Mouse (Mus musculus) embryonic fibroblast, embryonic 13.5 days (primary cell): ENCODE measurements around the gene Lrrc49. TPM values are rescaled to one million over a fixed set of nuclear protein-coding genes. Genes with fewer than 3 reads are reported as not detected.

Experiments
- H3K27ac ChIP-seq: 2 replicates; pipeline ENCODE4 v1.5.1; 2012; ENCODE audit warnings: low read length, control low read depth, inconsistent platforms; ENCODE audit not compliant: insufficient read depth
- H3K4me1 ChIP-seq: 2 replicates; pipeline ENCODE4 v1.6.1; 2011; ENCODE audit warnings: low read length; ENCODE audit not compliant: control insufficient read depth, insufficient read depth
- H3K4me3 ChIP-seq: 2 replicates; pipeline ENCODE4 v1.5.1; 2011; ENCODE audit warnings: mild to moderate bottlenecking, control low read depth, low read length; ENCODE audit not compliant: insufficient read depth
- CTCF ChIP-seq: IDR thresholded peaks from 2 replicates; pipeline ENCODE4 v1.5.1; 2011; ENCODE audit warnings: mild to moderate bottlenecking, control low read depth, low read length, moderate library complexity, borderline replicate concordance; ENCODE audit not compliant: insufficient read depth
- POLR2A ChIP-seq: IDR thresholded peaks from 2 replicates; pipeline ENCODE4 v1.6.1; 2011; ENCODE audit warnings: low read depth, mild to moderate bottlenecking, control low read depth, low read length, moderate library complexity
- polyA plus RNA-seq: library from polyadenylated mRNA; stranded (reverse); fragments of >200 nt; gene quantifications from 2 replicates; pipeline ENCODE4 v1.2.4, GENCODE M21; 2011; ENCODE audit warnings: low read depth; ENCODE audit not compliant: missing spikeins, insufficient read length

The Lrrc49 gene
- polyA plus RNA-seq, 1 experiment: 16.6 TPM

DNA sequence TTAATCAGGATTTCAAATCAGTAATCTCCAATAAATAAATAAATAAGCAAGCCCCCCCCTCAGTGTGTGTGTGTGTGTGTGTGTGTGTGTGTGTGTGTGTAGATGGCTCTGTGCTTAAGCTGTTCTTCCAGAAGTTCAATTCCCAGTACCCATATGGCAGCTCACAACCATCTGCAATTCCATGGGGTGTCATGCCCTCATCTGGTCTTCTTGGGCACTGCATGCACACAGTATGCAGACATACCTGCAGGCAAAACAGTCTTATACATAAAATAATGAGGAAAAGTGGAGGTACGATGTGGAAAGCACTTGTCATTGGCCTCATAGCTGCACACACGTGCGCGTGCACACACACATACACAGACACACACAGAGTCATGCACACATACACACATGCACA lies 136.7 kb downstream of the Lrrc49 start:
- Histone ChIP-seq H3K27ac (no peak overlapping the region), H3K4me3 (no peak overlapping the region), H3K4me1 (no peaks in the 10 kb centered on the region)
- TF ChIP-seq POLR2A (no peak), CTCF (peak; percentile 34; the same call in 1 of the 2 replicates)

DNA sequence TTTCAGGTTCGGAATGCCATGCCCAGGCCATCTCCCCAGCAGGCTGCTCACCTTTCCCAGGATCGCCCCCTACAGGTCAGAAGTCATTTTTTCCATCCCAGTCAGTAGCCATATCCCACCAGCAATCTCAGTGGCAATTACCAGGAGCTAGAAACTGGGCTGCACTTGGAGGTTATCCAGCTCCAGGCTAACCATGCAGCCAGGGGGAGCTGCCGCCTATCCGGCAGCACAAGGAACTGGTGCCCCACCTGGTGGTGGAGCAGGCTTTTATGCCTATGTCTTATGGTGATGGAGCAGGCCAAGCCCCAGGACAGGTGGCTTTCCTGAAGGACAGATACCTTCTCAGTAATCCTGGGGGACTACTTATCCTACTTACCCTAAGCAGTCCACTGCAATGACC lies 139.8 kb downstream of the Lrrc49 start:
- Histone ChIP-seq H3K4me3 (no peak overlapping the region), H3K27ac (no peak overlapping the region)
- TF ChIP-seq POLR2A: no peak
- TF ChIP-seq CTCF: peak; percentile 54

DNA sequence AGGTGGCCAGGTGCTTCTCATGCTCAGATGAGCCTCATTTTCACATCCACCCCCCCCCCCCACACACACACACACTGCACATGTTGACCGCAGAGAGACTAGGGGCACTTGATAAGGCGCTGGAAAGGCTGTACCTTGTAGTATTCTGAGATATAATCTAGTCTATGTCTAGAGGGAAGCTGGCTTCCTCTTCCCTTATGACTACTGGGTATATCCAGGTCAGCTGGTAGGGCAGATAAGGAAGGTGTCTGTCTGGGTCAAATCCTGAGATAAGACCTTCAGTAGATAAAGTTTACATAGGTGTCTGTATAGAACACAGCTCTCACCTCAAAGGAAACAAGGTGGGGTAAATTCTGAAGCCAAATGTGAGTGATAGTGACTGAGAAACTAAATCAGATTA lies 141.8 kb downstream of the Lrrc49 start:
- no peak overlapping the region for H3K27ac ChIP-seq
- no peak overlapping the region for H3K4me3 ChIP-seq
- TF ChIP-seq CTCF: no peak
- TF ChIP-seq POLR2A: no peak
- H3K4me1 ChIP-seq: no peaks in the 10 kb centered on the region; the same call in 1 of the 2 replicates

More for the DNA sequence above, 139.8 kb downstream of the Lrrc49 start:
- no peaks in the 10 kb centered on the region; the same call in 1 of the 2 replicates for H3K4me1 ChIP-seq

DNA sequence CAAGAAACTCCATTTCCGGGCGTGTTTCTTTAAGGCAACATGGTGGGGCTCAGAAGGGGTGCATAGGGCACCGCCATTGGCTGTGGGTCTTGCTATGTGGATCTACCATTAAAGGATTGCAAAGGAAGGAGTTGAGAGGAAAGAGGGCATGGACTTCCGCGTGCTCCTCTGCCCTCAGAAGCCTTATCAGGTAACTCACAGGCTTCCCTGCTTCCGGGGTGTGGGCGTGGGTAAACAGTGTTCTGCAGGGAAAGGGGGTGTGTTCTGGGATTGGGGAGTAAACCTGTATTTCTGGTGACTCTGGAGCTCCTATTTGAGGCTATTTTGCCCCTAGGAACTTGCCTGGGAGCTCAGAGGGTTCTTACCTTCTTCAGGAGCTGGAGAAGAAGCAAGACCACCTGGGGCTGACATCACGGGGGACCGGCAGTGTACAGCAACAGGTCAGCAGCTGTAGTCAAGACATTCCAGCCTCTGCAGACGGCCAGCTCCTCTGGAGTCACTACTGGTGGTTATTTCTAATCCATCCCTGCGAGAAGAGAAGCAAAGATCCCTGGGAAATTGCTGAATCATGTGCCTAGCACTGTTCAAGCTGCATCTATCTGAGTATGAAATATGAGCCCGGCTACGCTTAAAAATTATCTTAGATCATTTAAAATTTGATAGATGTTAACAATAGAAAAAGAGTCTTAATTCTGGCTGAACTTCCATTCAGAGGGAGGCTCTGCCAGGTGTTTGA lies 142.4 kb downstream of the Lrrc49 start:
- H3K4me1 ChIP-seq: no peaks in the 10 kb centered on the region; the same call in 1 of the 2 replicates
- no peak overlapping the region for H3K27ac ChIP-seq
- TF ChIP-seq CTCF: no peak
- TF ChIP-seq POLR2A: no peak
- no peak overlapping the region for H3K4me3 ChIP-seq

DNA sequence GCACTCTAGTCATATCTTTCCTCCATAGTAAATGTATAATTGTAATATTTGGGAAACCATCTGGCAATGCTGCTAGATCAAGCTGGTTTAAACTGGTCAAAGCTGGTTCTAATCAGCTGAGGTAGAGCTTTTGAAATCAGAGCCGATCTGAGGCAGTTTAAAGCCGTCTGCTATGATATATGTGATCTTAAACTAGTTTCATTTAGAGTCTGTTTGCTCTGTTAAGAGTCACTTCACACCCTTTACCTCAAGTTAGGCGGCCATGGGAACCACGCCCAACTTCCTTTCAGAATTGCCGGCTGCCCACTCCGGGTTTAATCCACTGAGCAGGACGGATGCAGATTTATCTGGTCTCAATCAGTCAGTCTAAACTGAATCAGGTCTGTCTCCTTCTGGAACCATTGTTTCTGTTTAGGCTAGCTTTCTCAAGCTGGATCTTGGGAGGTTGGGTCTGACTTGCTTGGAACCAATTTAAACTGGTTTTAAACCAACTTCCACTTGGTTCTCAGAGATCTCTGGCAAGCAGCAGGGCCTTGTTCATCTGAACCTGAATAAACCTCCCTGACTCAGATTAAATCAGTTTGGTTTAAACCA lies 144.4 kb downstream of the Lrrc49 start:
- H3K4me3 ChIP-seq: no peak overlapping the region
- H3K27ac ChIP-seq: no peak overlapping the region; the same call in 1 of the 2 replicates
- H3K4me1 ChIP-seq: no peaks in the 10 kb centered on the region; the same call in 1 of the 2 replicates
- no peak for TF ChIP-seq POLR2A
- no peak for TF ChIP-seq CTCF

DNA sequence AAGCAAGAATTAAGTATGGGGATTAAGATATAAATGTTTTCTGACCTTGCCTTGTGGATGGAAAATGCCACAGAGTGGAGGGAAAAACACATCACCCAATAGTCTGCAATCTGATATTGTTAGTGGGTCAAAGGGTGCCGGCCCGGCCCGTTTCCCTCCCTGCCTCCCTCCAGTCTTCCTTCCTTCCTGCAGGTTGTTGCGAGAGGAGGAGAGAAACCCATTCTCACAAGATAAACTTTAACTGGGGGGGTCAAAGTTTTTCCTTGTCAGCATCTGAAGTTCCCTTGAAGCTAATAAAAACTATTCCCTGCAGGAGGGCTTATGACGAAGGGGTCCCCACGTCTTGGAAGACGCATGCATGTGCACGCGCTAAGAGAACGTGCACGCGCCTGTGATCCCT lies 157.6 kb downstream of the Lrrc49 start:
- Histone ChIP-seq H3K27ac (no peak overlapping the region), H3K4me1 (peaks cover 11% of the 10 kb centered on the region), H3K4me3 (no peak overlapping the region)
- TF ChIP-seq POLR2A: no peak
- TF ChIP-seq CTCF: no peak

DNA sequence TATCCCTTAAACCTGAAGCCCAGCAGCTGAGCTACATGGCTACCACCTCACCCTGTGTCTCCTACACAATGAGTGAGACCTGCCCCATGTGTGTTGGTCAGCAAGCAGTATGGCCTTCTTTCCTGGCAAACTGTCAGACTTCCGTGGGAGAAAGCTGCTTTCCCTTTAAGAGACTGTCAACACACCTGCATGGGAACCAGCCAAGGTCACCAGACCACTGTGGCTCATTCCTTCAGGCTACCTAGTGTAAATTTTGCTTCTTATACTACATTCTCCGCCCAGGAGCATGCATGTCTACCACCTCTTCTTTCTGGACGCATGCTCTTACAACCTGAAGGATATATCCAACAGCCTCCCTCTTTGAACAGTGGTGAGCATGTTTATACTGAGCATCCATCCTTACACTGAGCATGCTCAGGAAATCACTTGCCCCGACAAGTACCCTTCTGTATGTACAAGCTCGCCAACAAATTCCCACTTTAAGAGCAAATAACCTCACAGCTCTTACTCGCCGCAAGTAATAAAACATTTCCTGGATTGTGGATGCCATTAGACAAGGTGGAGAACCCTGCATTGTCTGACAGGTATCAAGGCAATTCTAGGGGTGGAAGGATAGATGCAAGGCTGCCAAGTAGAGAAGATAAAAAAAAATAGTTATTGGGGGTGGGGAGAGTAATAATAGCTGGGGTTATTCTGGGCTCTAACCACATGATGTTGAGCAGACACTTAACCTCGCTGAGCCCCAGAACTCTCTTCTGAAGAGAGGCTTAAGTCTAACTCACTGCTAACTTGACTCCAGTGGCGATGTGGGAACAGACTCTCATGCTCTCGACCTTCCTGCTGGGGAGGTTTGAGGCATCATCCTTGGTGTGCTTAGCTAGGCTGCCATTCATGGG lies 158.4 kb downstream of the Lrrc49 start:
- H3K27ac ChIP-seq: no peak overlapping the region
- peaks cover 11% of the 10 kb centered on the region for H3K4me1 ChIP-seq
- TF ChIP-seq POLR2A: no peak
- TF ChIP-seq CTCF: no peak
- no peak overlapping the region for H3K4me3 ChIP-seq

DNA sequence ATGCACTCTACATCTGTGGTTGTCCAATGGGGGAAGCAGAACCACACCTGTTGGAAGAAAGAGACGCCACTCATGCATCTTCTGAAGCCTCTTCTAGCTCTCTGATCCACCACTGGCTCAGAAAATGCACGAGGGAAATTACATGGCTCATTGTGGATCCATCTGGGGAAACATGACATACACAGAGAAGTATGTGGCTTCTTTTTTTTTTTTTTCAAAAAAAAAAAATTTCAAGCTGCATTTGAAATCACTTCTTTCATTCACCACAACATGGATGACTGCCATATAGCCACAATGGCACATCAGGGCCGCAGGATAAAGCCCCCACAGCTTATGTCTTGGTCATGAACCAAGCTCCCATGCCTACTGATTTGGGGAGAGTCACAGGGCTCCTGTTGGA lies 159.7 kb downstream of the Lrrc49 start:
- no peak for TF ChIP-seq CTCF
- TF ChIP-seq POLR2A: no peak
- H3K4me1 ChIP-seq: peaks cover 11% of the 10 kb centered on the region
- H3K4me3 ChIP-seq: no peak overlapping the region
- peak overlapping the region; percentile 54; the same call in 1 of the 2 replicates for H3K27ac ChIP-seq

DNA sequence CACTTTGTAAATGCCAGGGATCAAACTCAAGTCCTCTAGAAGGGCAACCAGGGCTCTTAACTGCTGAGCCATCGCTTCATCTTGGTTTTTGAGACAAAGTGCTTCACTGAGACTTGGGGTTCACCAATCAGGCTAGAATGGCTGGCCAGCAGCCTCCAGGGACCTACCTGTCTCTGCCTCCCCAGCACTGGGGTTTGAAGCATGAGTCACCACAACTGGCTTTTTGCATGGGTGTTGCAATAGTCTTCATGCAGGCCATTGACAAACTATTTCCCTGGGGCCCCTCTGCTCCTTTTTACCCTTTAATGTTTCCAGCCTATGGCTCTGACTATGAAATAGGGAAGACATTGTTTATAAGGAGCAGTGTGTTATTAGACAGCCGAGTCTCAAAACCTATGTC lies 160.1 kb downstream of the Lrrc49 start:
- no peak for TF ChIP-seq CTCF
- TF ChIP-seq POLR2A: no peak
- H3K27ac ChIP-seq: peak overlapping the region; percentile 54; the same call in 1 of the 2 replicates

More for the DNA sequence above, 160.1 kb downstream of the Lrrc49 start:
- H3K4me1 ChIP-seq: peaks cover 11% of the 10 kb centered on the region
- H3K4me3 ChIP-seq: no peak overlapping the region
